Mouse (Mus musculus) olfactory bulb, adult 2 months (tissue): ENCODE measurements at regions not wholly inside any gene's neighbourhood (a gene's known extent, or its start where the extent isn't known, plus 50 kb on each side); places are given as distances from the start of the nearest gene placed in this dataset.

ENCODE experiments used
- CTCF ChIP-seq: fragments of 200-500 bp; IDR thresholded peaks from 2 replicates; pipeline ENCODE4 v1.5.1; 2012; ENCODE audit warnings: low read depth, mild to moderate bottlenecking, low read length, moderate library complexity; ENCODE audit not compliant: insufficient read depth
- POLR2A ChIP-seq: fragments of 200-500 bp; IDR thresholded peaks from 2 replicates; pipeline ENCODE4 v1.6.1; 2012; ENCODE audit warnings: mild to moderate bottlenecking, low read depth, low read length, moderate library complexity; ENCODE audit not compliant: insufficient read depth

- TF ChIP-seq POLR2A (no peak), CTCF (no peak)
Measured at GRCm38 (mm10) chr2:61389207-61389606, 189.2 kb upstream of the Tank start.
